Comparison of ENCODE assay signal across 8 mouse cellular contexts in genomic region chr7:122670873-122671641, GRCm38 (mm10). TPM values are rescaled to one million over a fixed set of nuclear protein-coding genes. Genes with fewer than 3 reads are reported as not detected.
A peak's percentile ranks its signal among the peaks of the same experiment; 100 is the strongest.
DNase-seq lines count a peak whose midpoint lies in the region.

No protein-coding gene starts in this region.

- peak overlapping the region; percentile 75 for H3K4me3 ChIP-seq in megakaryocyte, embryonic 14.5 days (replicated peaks)

- H3K36me3 ChIP-seq in megakaryocyte, embryonic 14.5 days (replicated peaks; ENCODE audit: low read length) = no peaks in the 10 kb centered on the region

- peaks cover 10% of the 10 kb centered on the region for H3K4me1 ChIP-seq in megakaryocyte, embryonic 14.5 days

- peak; percentile 4 for DNase-seq in adipocyte (ENCODE audit: low spot score)
- DNase-seq in embryo, embryonic 10 days (ENCODE audit: low spot score) = peak; percentile 99
- DNase-seq in gastrocnemius, postnatal 25 days = peak; percentile 56
- peak; percentile 72 for DNase-seq in induced T-regulatory cell, adult 2 months (ENCODE audit: low read depth)
- peak; percentile 54 to 82 for DNase-seq in left cerebral cortex, adult 9 months (ENCODE audit: low spot score in 2 of 2)
- peak; percentile 85 for DNase-seq in right cerebral cortex, postnatal 14 days
- DNase-seq in urinary bladder, postnatal 25 days (ENCODE audit: low spot score) = peak; percentile 82

- peaks cover 19% of the 10 kb centered on the region for H3K27me3 ChIP-seq in megakaryocyte, embryonic 14.5 days (replicated peaks)

- no peaks in the 10 kb centered on the region for H3K9me3 ChIP-seq in megakaryocyte, embryonic 14.5 days

RNA-seq across cellular contexts. Expression of gene Cacng3, which starts 0.8 kb away (rescaled TPM):
- not detected for total RNA-seq in gastrocnemius, postnatal 25 days (2021)
- not detected in 2 replicates for polyA plus RNA-seq in megakaryocyte, embryonic 14.5 days (2012; ENCODE audit: insufficient read depth, low replicate concordance)

Comparison
In these comparisons a context has a peak if more than half of its experiments do, and no peak if none do; other contexts are left out.
1. Peak in every context shown above with its lines: DNase-seq and H3K4me3 ChIP-seq.
2. DNase-seq: peak in every context shown above with its lines; median percentile 99 in embryo, embryonic 10 days; 85 in right cerebral cortex, postnatal 14 days; 82 in urinary bladder, postnatal 25 days; 72 in induced T-regulatory cell, adult 2 months; 68 in left cerebral cortex, adult 9 months; 56 in gastrocnemius, postnatal 25 days; 4 in adipocyte.